Mouse (Mus musculus): ENCODE results near the gene Lrit3.
"Not testable (repeated sequence)": the region's sequence is repeated elsewhere in the genome, so short reads cannot be mapped to it uniquely, and the experiment has no call there.

Gene Lrit3

DNA sequence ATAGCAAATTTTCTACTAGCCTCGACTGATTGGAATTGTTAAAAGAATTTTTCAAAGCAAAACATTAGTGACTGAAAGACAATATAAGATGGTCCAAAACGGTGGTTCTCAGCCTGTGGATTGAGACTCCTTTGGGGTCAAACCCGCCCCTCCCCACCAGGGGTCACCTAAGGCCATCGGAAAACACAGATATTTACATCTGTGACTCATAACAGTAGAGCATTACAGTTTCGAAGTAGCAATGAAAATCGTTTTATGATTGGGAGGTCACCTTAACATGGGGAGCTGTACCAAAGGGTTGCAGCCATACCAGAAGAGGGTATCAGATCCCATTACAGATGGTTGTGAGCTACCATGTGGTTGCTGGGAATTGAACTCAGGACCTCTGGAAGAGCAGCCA, 32.6 kb downstream of the Lrit3 start:
- CTCF ChIA-PET = no interaction called here

DNA sequence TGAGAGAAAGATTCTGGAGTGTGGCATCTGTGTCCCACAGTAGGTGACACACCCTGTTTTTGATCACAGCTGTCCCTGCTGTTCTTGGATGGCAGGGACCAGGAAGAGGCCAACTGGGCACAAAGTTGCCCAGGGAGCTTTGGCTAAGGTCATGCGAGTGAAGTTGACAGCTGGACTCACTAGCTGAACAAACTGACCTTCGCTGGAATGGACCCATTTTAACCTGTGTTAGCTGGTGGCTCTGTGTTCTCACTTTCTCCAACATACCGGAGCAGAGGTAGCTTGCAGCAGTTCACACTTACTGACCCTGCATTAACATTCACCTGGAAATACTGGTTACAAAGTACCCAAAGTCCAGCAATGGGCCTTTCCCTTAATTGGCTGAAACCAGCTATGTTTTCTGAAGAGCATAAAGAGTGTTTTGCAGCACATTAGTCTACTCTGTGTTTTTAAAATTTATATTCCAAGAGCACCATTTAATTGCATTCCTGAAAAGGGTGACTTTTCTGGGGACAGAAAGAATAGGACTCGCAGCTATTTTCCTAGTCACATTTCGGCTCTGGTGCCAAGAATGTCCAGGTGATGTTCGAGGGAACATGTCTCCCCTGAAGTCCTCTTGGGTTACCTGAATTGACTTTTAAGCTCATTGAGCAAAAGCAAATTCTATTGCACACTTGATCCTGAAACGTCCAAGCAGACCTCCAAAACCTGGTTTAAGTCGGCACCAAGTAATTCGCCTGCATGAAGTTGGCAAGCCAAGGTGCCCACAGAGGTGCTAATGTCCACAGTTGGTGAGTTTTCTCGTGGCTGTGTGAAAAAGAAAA, 36.6 kb downstream of the Lrit3 start:
- CTCF ChIA-PET = no interaction called here

DNA sequence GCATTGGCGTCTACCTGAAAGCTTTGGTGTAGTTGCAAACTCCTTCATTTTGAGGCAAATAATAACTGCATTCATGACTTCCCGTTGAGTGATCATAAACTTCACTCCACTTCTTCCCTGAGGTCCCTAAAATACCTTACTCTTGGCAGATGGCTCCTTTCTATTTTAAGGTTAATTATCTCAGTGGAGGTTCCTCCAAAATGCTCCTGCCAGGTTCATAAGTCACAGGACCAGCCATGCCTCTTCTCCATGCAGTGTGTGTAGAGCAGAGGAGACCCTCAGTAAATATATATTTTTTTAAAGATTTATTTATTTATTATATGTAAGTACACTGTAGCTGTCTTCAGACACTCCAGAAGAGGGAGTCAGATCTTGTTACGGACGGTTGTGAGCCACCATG, 37.7 kb downstream of the Lrit3 start:
- CTCF ChIA-PET = no interaction called here

DNA sequence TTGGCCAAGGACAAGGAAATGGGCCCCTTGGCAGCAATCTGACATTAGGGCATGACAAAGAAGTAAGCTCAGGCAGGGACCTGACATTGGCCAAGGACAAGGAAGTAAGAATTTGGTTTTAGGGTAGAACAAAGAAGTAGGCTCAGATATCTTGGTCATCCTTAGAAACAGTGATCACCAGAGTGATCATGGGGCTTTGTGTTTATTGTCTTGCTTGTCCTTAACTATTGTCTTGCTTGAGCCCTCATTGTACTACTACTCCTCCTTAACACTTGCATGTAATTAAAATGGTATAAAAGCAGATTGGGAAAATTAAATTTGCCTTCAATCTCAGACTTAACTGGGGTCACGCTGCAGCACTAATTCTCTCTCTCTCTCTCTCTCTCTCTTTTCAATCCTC, 46.2 kb downstream of the Lrit3 start:
- CTCF ChIA-PET = not testable (repeated sequence)

DNA sequence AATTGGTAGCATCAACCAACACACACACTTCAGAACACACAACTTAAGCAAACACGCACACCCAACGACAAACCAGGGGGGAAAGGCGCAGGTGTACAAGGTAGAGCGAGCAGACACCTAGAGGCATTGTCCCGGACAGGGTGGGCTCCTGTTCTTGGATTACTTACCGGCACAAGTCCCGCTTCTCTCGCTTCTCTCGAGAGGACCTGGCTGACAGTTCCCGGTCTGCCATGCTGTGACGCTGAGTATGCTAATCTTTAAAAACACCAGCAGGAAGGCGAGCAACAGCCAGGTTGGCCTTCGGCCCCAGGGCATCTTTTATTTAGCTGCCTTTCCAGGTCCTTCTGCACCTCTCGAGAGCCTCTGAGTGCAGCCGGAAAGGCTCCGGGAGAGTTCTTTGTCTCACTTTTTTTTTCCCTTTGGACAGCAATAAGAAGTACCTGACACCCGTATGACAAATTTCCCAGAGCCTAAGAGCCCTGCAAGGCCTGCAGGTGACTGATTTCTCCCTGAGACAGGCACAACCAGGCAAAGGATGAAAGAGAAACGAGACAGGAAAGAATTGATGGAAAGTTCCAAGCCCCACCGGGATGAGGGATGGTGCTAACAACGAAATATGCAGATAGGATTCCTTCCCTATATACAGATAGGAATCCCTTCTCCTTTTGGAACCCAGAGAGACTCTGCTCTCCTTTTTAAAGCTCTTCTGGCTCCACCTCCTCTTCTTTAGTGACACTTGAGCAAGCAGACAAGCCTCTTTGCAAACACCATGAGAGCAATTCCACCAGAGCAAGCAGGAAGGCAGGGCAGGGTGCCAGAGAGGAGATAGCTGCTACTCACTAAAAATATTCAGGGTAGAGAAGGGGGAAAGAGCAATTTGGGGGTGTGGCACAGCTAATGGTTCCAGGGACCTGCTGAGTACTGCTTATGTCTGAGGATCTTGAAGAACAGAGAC, 48.9 kb downstream of the Lrit3 start, which contains the start of gene Egf:
TSS of gene Egf (minus strand) at position 667 of the 955 bp plus-strand sequence.
- CTCF ChIA-PET = no interaction called here

DNA sequence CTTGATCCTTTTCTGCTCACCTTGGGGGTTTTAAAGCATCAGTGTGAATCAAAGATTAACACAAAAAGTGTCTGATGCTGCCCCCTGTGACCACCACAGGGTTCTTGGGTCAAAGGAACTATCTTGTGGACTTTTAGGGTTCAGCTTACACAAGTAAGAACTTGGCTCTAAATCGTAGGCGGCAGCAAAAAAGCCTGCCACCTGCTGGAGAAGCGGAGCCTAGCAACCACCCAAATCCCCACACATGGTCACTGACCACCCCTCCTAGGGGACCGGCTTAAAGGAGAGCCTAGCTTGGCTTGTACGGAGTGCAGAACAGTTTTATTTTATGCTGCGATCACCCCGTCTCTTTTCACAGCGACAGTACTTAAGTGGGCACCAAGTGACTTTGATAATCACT, 59.0 kb downstream of the Lrit3 start:
- CTCF ChIA-PET = interaction anchor here (0.5 kb wide), 1 partner anchor 194 kb away, joined by 7 read pairs; no protein-coding TSS in a partner anchor

DNA sequence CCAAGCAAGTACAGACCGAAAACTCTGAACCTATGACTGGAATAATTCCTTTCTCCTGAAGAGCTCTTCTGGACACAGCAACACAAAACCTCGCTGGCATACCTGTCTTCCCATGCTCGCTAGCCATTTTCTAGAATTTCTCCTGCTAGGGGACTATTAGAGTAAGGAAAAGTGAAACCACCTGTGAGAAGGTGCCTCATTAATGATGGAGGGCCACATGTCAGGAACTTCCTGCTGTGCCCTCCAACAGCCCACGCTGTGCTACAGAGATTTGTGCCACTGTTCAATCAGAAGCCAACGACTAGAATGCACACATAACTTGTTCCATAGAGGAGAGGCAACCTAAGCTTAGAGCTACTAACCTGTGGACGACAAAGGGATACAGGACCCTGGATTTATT, 61.0 kb downstream of the Lrit3 start:
- CTCF ChIA-PET = interaction anchor here (0.5 kb wide), 1 partner anchor 42 kb away, joined by 3 read pairs; no protein-coding TSS in a partner anchor

DNA sequence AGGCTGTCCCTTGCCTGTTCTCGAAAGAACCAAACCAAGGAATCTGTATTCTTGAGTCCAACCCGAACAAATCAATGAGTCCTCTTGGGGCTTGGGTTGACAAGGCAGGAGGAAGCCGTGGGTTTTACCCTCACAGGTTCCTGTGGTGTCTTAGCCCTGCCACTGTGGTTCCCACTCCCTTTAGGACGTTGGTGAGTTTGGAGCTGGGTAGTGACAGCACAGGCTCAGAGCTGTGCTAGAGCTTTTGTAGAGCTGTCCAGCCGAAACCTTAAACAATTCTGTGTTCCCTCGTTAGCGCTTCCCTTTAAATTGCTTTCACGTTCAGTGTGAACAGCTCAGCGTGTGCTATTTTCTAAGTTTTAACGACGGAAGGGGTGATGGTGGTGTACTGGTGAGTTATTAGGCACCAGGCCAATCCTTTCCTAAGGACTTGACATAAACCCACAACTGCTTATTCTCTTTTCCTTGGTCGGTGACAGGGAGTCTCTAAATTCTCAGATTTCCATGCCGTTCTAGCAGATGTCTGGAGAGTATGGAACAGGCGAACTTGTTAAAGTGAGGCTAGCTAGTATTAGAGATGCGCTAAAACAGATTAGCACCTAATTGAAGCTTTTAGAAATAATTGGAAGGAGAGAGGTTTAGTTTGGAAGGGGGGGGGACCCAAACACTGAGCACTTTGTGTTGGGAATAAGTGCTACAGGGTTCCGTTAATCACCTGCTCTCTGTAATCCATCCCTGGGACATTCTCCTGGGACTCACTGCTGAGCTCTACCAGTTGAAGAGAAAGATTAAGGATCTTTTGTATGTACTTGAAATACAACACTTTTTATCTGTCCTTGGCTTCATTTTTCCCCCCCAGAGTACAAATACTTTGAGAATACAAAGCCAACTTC, 65.3 kb downstream of the Lrit3 start:
- CTCF ChIA-PET = no interaction called here

Data from spleen, embryonic (tissue).